Mouse (Mus musculus): ENCODE measurements around the gene Stradb. TPM values are rescaled to one million over a fixed set of nuclear protein-coding genes. Genes with fewer than 3 reads are reported as not detected.

Gene Stradb
- total RNA-seq (2014; rRNA removed), result 16.3 and 22.6 TPM in 2 replicates
- polyA plus RNA-seq (2012; rRNA removed), result 18.2 and 18.6 TPM in 2 replicates

DNA sequence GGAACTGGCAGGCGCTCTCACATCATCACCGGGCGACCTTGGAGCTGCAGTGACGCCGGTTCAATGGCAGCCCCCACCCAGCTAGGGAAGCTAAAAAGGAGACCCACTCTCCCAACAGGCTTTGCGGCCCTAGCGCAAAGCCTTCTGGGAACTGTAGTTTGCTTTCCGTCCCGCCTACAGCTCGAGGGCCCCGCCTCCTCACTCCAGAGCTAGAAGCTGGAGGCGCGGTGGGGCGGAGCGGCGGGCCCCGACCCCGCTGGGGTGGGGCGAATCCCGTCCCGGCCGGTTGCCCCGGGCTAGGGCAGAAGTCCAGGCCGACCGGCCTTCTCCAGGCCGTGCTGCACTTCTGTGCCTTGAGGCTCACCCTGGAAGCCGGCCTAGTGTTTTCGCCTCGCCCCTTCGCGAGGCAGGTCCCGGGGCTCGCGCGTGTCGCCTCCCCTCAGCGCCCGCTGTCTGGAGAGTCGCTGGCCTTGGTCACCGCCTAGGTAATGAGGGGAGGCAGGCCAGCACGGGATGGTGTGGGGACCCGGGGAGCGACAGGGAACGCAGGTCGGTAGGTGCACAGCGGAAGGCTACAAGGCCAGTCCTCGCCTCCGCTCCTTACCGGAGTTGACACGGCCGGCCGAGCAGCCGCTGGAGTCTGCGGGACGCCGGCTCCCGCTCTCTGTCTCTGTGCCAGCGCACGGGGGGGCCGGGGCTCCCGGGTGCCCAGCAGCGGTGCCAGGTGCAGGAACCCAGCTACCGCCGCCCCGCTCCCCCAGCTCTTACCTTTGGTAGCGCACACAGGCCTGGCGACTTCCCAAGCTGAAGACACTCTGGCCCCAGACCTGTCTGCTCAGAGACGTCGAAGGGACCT is at the start of gene Stradb, which contains the start of gene Trak2:
TSS of gene Stradb (plus strand) at position 157 of the 856 bp plus-strand sequence.
TSS of gene Trak2 (minus strand) at position 65 of the 856 bp plus-strand sequence.
- Histone ChIP-seq H3K36me3 (ENCODE audit: control insufficient read depth, insufficient read depth, low read length) (peaks cover 8% of the 10 kb centered on the region; the same call in 1 of the 2 replicates), H3K9ac (ENCODE audit: low read depth, low read length) (peak within 1 kb of the TSS; percentile 97), H3K4me1 (ENCODE audit: control insufficient read depth, insufficient read depth, low read length) (peaks cover 2% of the 10 kb centered on the region), H3K27ac (replicated peaks; ENCODE audit: insufficient read depth, low read depth, low read length) (peak within 1 kb of the TSS; percentile 97), H3K27me3 (ENCODE audit: control insufficient read depth, insufficient read depth, low read length) (no peaks in the 10 kb centered on the region), H3K4me3 (ENCODE audit: insufficient read depth, low read depth, low read length) (peak within 1 kb of the TSS; percentile 92), H3K79me2 (ENCODE audit: control insufficient read depth, insufficient read depth, low read length) (peaks cover 7% of the 10 kb centered on the region; the same call in 1 of the 2 replicates)
- TF ChIP-seq POLR2A (IDR thresholded peaks at IDR 0.05; ENCODE audit: extremely low read depth, insufficient read depth, low read length) (peak; percentile 68), CTCF (IDR thresholded peaks at IDR 0.05; ENCODE audit: low read depth, low read length) (no peak)
- DNase-seq (ENCODE audit: extremely low read depth, low read depth, low spot score), result peak; percentile 86
- under 1% methylated on average over 69 of the region's 69 CpGs for WGBS

DNA sequence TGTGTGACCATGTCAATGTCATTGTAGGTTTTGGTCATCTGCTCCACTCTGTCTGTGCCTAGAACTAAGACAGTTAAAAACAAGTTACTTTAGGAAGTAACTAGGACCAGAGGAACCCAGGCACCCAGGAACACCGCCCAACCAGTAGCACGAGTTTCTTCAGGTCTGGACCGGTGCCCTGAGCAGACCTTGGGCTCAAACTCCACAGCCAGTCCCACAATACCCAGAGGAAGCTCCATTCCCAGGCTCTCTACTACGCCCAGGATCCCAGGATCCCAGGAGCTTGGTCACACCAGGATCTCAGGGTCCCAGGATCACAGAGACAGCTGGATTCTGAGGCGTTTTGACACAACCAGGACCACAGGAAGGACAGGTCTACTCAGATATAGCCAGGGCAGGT is 46.7 kb upstream of the Stradb start:
- Histone ChIP-seq H3K79me2 (ENCODE audit: control insufficient read depth, insufficient read depth, low read length) (no peaks in the 10 kb centered on the region; the same call in 1 of the 2 replicates), H3K4me3 (ENCODE audit: insufficient read depth, low read depth, low read length) (no peak overlapping the region), H3K9ac (ENCODE audit: low read depth, low read length) (no peak overlapping the region), H3K27me3 (ENCODE audit: control insufficient read depth, insufficient read depth, low read length) (no peaks in the 10 kb centered on the region), H3K27ac (replicated peaks; ENCODE audit: insufficient read depth, low read depth, low read length) (no peak overlapping the region), H3K36me3 (ENCODE audit: control insufficient read depth, insufficient read depth, low read length) (peaks cover 11% of the 10 kb centered on the region; the same call in 1 of the 2 replicates), H3K4me1 (ENCODE audit: control insufficient read depth, insufficient read depth, low read length) (no peaks in the 10 kb centered on the region)
- no peak for DNase-seq (ENCODE audit: extremely low read depth, low read depth, low spot score)
- TF ChIP-seq POLR2A (IDR thresholded peaks at IDR 0.05; ENCODE audit: extremely low read depth, insufficient read depth, low read length) (no peak), CTCF (IDR thresholded peaks at IDR 0.05; ENCODE audit: low read depth, low read length) (no peak)
- WGBS, result 92% methylated on average over 5 of the region's 5 CpGs

GRCm38 (mm10) chr1:58936746-58937605 is 36.3 kb upstream of the Stradb start:
- H3K4me3 ChIP-seq (ENCODE audit: insufficient read depth, low read depth, low read length), result no peak overlapping the region
- H3K36me3 ChIP-seq (ENCODE audit: control insufficient read depth, insufficient read depth, low read length), result peaks cover 8% of the 10 kb centered on the region; the same call in 1 of the 2 replicates
- no peak overlapping the region for H3K9ac ChIP-seq (ENCODE audit: low read depth, low read length)
- WGBS, result 89% methylated on average over 10 of the region's 10 CpGs
- TF ChIP-seq POLR2A (IDR thresholded peaks at IDR 0.05; ENCODE audit: extremely low read depth, insufficient read depth, low read length) (no peak), CTCF (IDR thresholded peaks at IDR 0.05; ENCODE audit: low read depth, low read length) (no peak)
- no peaks in the 10 kb centered on the region for H3K4me1 ChIP-seq (ENCODE audit: control insufficient read depth, insufficient read depth, low read length)
- H3K27ac ChIP-seq (replicated peaks; ENCODE audit: insufficient read depth, low read depth, low read length), result no peak overlapping the region
- H3K79me2 ChIP-seq (ENCODE audit: control insufficient read depth, insufficient read depth, low read length), result peaks cover 4% of the 10 kb centered on the region; the same call in 1 of the 2 replicates
- no peak for DNase-seq (ENCODE audit: extremely low read depth, low read depth, low spot score)
- H3K27me3 ChIP-seq (ENCODE audit: control insufficient read depth, insufficient read depth, low read length), result no peaks in the 10 kb centered on the region

DNA sequence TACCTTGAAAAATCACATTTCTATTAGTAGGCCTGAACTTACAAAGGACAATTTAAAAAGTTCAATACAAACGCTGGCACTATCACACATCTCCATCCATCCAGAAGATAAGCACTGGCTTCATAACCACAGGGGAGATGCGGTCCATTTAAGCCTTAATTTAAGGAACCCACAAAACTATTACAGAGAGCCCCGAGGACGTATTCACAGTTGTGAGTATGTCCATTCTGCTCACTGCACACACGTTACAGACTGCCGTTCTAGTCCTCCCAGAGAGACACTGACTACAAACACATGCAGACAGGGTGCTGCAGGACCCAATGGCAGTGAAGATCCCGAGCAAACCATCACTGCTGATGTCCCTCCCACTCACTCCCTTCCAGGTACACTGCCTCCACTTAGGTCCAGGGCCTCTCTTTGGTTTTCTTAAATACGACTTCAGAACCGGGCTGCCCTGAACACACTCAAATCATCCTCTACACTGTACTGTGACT is 35.7 kb upstream of the Stradb start:
- Histone ChIP-seq H3K27me3 (ENCODE audit: control insufficient read depth, insufficient read depth, low read length) (no peaks in the 10 kb centered on the region), H3K4me3 (ENCODE audit: insufficient read depth, low read depth, low read length) (no peak overlapping the region), H3K9ac (ENCODE audit: low read depth, low read length) (no peak overlapping the region), H3K79me2 (ENCODE audit: control insufficient read depth, insufficient read depth, low read length) (peaks cover 4% of the 10 kb centered on the region; the same call in 1 of the 2 replicates), H3K36me3 (ENCODE audit: control insufficient read depth, insufficient read depth, low read length) (peaks cover 8% of the 10 kb centered on the region; the same call in 1 of the 2 replicates), H3K27ac (replicated peaks; ENCODE audit: insufficient read depth, low read depth, low read length) (no peak overlapping the region), H3K4me1 (ENCODE audit: control insufficient read depth, insufficient read depth, low read length) (no peaks in the 10 kb centered on the region)
- 97% methylated on average over 9 of the region's 9 CpGs for WGBS
- DNase-seq (ENCODE audit: extremely low read depth, low read depth, low spot score), result no peak
- TF ChIP-seq CTCF (IDR thresholded peaks at IDR 0.05; ENCODE audit: low read depth, low read length), result no peak
- TF ChIP-seq POLR2A (IDR thresholded peaks at IDR 0.05; ENCODE audit: extremely low read depth, insufficient read depth, low read length), result no peak

- Histone ChIP-seq H3K9ac (ENCODE audit: low read depth, low read length) (no peak overlapping the region), H3K79me2 (ENCODE audit: control insufficient read depth, insufficient read depth, low read length) (peaks cover 6% of the 10 kb centered on the region; the same call in 1 of the 2 replicates), H3K27ac (replicated peaks; ENCODE audit: insufficient read depth, low read depth, low read length) (no peak overlapping the region), H3K4me3 (ENCODE audit: insufficient read depth, low read depth, low read length) (no peak overlapping the region), H3K4me1 (ENCODE audit: control insufficient read depth, insufficient read depth, low read length) (peaks cover 11% of the 10 kb centered on the region; the same call in 1 of the 2 replicates), H3K27me3 (ENCODE audit: control insufficient read depth, insufficient read depth, low read length) (no peaks in the 10 kb centered on the region), H3K36me3 (ENCODE audit: control insufficient read depth, insufficient read depth, low read length) (peaks cover 1% of the 10 kb centered on the region; the same call in 1 of the 2 replicates)
- TF ChIP-seq CTCF (IDR thresholded peaks at IDR 0.05; ENCODE audit: low read depth, low read length) (no peak), POLR2A (IDR thresholded peaks at IDR 0.05; ENCODE audit: extremely low read depth, insufficient read depth, low read length) (no peak)
- peak; percentile 55 for DNase-seq (ENCODE audit: extremely low read depth, low read depth, low spot score)
- WGBS, result 19% methylated on average over 2 of the region's 2 CpGs
Observed at GRCm38 (mm10) chr1:58945523-58945922, 27.8 kb upstream of the Stradb start.
